Mouse (Mus musculus): ENCODE measurements around the gene Zfhx3. TPM values are rescaled to one million over a fixed set of nuclear protein-coding genes. Genes with fewer than 3 reads are reported as not detected.

Gene Zfhx3
- polyA plus RNA-seq, 1 experiment from 2014 or later, result 22.8 TPM

DNA sequence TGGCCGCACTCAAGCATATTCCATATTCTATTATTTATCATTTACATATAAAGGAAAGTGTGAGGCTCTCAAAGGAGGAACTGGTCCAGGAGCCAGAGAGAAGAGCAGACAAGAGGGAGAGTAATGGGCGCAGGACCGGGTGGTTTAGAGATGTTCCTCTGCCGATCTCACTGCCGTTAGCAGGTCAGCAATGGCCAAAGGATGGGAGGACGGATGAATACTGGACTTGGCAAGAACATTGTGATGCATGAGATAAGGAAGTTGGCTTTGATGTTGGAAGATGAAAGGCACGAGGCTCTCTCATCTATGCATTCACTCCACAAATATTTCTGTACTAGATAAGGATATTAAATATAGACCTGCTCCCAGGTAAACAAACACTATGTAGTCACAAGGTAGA lies 648.6 kb downstream of the Zfhx3 start:
- 93% methylated on average over 7 of the region's 7 CpGs for WGBS
- no peak overlapping the region for H3K27ac ChIP-seq (replicated peaks)

DNA sequence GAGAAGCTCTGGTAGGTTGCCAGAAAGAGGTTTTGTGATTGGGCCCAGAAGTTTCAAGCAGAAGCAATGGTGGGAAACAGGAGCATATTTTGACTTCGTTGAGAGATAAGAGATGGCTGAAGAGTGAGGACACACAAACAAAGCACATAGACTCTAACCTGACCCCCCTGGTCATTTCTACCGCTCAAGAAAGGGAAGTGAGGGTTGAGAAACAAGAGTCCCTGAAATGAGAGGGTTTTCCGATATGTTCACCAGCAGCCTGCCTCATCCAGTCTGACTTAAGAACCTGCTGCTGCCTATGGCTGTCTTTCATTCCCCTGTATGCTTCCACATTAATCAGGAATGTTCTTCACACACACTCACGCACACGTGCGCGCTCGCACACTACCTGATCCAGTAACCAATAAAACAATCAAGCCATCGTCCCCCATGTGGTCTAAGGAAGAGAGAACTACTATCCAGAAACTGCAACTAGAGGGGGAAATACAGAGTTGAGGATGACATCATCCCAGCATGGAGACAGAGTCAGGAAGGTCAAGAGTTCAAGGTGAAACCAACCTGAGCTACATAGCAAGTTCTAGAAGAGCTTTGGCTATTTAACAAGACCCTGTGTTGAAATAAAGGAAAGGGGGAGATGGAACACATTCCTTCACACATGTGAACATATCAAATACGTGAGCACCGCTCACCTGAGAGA lies 649.7 kb downstream of the Zfhx3 start:
- no peaks in the 10 kb centered on the region for H3K9me3 ChIP-seq (replicated peaks)
- H3K9ac ChIP-seq (replicated peaks), result no peak overlapping the region
- WGBS, result 92% methylated on average over 11 of the region's 11 CpGs
- 0 out of 2 replicates have a peak, but pooled peaks cover 8% of the 10 kb centered on the region for H3K27me3 ChIP-seq (replicated peaks)
- no peak overlapping the region for H3K4me2 ChIP-seq
- no peaks in the 10 kb centered on the region for H3K36me3 ChIP-seq
- H3K4me3 ChIP-seq (replicated peaks), result no peak overlapping the region
- ATAC-seq (ENCODE audit: low FRiP score), result no peak
- H3K4me1 ChIP-seq, result peaks cover 24% of the 10 kb centered on the region
- no peak overlapping the region for H3K27ac ChIP-seq (replicated peaks)

More for the DNA sequence above, 648.6 kb downstream of the Zfhx3 start:
- no peak for ATAC-seq (ENCODE audit: low FRiP score)
- Histone ChIP-seq H3K27me3 (replicated peaks) (0 out of 2 replicates have a peak, but pooled peaks cover 8% of the 10 kb centered on the region), H3K4me2 (no peak overlapping the region), H3K9me3 (replicated peaks) (no peaks in the 10 kb centered on the region), H3K4me1 (peaks cover 24% of the 10 kb centered on the region), H3K4me3 (replicated peaks) (no peak overlapping the region), H3K36me3 (no peaks in the 10 kb centered on the region), H3K9ac (replicated peaks) (no peak overlapping the region)

DNA sequence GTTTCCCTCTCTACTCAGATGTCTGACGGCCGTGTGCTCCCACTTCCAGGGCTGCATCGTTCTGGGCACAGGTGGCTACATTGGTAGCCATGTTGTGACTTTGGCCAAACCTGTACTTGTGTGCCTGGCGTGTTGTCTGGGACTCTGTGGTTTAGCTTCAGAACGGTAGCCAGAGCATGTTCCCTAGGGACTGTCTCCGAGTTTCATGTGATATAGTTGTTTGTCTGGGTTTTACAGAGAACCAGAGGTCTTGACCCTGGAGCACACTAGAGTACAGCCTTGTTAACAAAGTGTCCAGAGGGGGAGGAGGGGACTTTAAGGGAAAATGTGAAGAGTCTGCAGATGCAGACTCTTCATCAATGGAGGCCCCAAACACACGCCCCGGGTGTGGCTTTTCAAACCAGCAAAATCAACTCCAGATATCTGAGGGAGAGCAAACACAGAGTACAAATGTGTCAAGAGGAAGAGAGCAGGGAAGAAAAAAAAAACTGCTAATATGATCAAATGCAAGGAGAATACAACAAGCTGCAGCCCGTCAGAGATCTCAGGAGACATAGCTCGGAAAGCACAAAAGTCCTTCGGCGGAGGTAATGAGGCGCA lies 650.6 kb downstream of the Zfhx3 start:
- Histone ChIP-seq H3K27ac (replicated peaks) (no peak overlapping the region), H3K4me3 (replicated peaks) (no peak overlapping the region), H3K27me3 (replicated peaks) (0 out of 2 replicates have a peak, but pooled peaks cover 8% of the 10 kb centered on the region), H3K9ac (replicated peaks) (no peak overlapping the region), H3K4me1 (peaks cover 24% of the 10 kb centered on the region), H3K36me3 (no peaks in the 10 kb centered on the region), H3K4me2 (no peak overlapping the region), H3K9me3 (replicated peaks) (no peaks in the 10 kb centered on the region)
- WGBS, result 41% methylated on average over 13 of the region's 13 CpGs
- ATAC-seq (ENCODE audit: low FRiP score), result no peak

DNA sequence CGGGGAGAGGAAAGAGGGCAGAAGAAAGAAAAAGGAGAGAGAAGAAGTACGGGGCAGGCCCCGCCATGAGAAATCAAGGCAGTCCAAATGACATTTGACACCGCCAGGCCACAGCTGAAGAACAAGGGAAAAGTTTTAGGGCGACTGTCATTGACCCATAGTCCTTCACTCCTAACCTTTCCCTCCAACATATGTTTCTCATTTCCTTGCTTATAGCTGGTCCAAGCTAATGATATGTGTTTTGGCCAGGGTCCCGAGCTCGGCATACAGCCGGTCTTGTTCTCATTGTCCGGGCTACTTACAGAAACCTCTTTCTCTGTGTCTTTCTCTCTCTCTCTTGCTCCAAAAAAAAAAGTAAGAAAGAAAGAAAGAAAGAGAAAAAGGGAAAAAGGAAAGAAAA lies 651.4 kb downstream of the Zfhx3 start:
- Histone ChIP-seq H3K36me3 (no peaks in the 10 kb centered on the region), H3K9me3 (replicated peaks) (no peaks in the 10 kb centered on the region), H3K4me2 (peak overlapping the region; percentile 15; the same call in 1 of the 2 replicates), H3K4me1 (peaks cover 24% of the 10 kb centered on the region), H3K9ac (replicated peaks) (no peak overlapping the region), H3K27ac (replicated peaks) (0 out of 2 replicates have a peak overlapping the region, but pooled peaks have one; percentile 23), H3K4me3 (replicated peaks) (no peak overlapping the region), H3K27me3 (replicated peaks) (0 out of 2 replicates have a peak, but pooled peaks cover 8% of the 10 kb centered on the region)
- ATAC-seq (ENCODE audit: low FRiP score), result no peak
- WGBS, result 36% methylated on average over 9 of the region's 9 CpGs

DNA sequence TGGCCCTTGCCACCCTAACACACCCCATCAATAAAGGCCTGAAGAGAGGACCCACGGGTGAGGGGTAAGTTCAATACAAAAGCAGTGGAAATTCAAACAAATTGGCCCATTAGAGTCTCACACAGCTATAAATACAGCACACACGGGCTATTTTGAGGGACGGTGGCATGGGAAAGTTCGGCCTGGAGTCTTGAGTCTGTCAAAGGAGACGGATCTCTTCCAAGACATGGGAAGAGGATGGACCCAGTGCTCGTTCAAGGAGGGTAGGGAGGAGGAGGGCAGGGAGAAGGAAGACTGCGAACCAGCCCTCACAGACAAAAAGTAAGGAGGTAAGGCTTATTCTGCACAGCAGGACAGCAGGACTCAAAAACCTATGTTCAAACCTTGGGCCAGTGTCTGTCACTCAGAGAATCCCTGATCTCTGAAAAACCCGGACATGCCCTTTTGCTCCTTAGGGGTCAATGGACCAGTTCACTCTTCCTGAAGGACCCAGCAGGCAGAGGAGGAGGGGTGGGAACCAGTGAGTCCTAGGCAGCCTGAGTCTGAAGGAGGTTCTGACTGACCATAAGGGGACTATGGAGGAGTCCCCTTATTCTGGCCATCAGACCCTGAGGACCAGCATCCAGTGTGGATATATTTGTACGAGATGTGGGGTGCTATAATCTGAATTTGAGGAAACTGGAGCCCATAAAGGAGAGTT lies 652.1 kb downstream of the Zfhx3 start:
- ATAC-seq (ENCODE audit: low FRiP score), result no peak
- Histone ChIP-seq H3K36me3 (no peaks in the 10 kb centered on the region), H3K27me3 (replicated peaks) (0 out of 2 replicates have a peak, but pooled peaks cover 8% of the 10 kb centered on the region), H3K9me3 (replicated peaks) (no peaks in the 10 kb centered on the region), H3K9ac (replicated peaks) (no peak overlapping the region), H3K27ac (replicated peaks) (peak overlapping the region; percentile 23; the same call in 1 of the 2 replicates), H3K4me3 (replicated peaks) (no peak overlapping the region), H3K4me2 (peak overlapping the region; percentile 15; the same call in 1 of the 2 replicates), H3K4me1 (peaks cover 24% of the 10 kb centered on the region)
- 28% methylated on average over 9 of the region's 9 CpGs for WGBS

DNA sequence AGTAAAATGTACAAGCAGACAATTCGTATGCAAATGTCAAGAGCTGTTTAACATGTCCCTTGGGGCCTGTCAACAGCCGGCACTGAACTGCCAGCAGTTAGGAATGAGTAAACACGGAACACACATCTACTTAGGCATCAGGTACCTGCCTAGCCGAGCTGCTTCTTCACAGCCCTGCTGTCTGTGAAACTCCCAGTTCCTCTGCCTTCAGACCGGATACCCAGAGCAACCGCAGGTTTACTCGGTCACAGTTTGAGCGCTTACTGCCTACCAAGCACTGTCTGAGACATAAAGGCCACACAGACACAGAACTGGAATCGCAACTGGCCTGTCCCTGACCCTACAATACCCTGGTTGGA lies 652.6 kb downstream of the Zfhx3 start:
- no peak overlapping the region for H3K4me3 ChIP-seq (replicated peaks)
- no peak for ATAC-seq (ENCODE audit: low FRiP score)
- 0 out of 2 replicates have a peak, but pooled peaks cover 8% of the 10 kb centered on the region for H3K27me3 ChIP-seq (replicated peaks)
- peaks cover 24% of the 10 kb centered on the region for H3K4me1 ChIP-seq
- no peak overlapping the region for H3K9ac ChIP-seq (replicated peaks)
- no peaks in the 10 kb centered on the region for H3K9me3 ChIP-seq (replicated peaks)
- no peak overlapping the region for H3K4me2 ChIP-seq
- 43% methylated on average over 9 of the region's 9 CpGs for whole genome bisulfite sequencing
- no peaks in the 10 kb centered on the region for H3K36me3 ChIP-seq
- H3K27ac ChIP-seq (replicated peaks), result no peak overlapping the region

DNA sequence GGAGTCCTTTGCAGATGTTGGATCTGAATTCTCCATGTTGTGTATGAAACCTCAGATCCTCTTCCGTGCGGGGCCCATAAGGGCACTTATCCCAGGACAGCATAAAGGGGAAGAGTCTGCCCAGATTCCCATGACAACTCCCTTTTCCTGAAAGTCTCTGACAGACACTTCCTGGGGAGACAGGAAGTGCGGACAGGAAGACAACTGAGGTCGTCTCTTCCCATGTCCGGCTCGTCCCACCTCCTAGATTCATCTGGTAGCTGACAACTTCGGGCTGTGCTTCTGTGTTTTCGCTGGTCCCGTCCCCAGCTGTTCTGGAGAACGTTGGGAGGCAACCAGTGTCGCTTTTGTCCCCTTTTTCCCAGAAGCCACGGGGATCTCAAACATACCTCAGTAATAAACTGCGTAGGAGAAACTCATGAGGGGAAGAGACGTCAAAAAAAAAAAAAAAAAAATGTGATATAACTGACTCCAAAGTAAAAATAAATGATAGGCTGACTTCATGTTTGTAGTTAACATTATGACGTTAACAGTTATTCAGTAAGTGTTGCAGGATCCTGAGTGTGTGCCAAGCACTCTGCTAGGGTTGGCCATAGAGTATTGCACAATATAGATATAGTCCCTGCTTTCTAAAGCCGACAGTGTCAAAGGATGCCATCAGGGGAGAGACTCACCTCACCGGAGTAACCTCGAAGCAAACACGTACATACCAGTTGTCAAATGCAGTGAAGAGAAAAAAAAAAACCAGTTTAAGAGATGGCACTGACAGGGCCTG lies 653.5 kb downstream of the Zfhx3 start:
- 83% methylated on average over 19 of the region's 19 CpGs for WGBS
- H3K27ac ChIP-seq (replicated peaks), result no peak overlapping the region
- no peak for ATAC-seq (ENCODE audit: low FRiP score)
- peaks cover 24% of the 10 kb centered on the region for H3K4me1 ChIP-seq
- H3K9ac ChIP-seq (replicated peaks), result no peak overlapping the region
- H3K4me2 ChIP-seq, result no peak overlapping the region
- no peaks in the 10 kb centered on the region for H3K9me3 ChIP-seq (replicated peaks)
- H3K27me3 ChIP-seq (replicated peaks), result 0 out of 2 replicates have a peak, but pooled peaks cover 6% of the 10 kb centered on the region
- no peak overlapping the region for H3K4me3 ChIP-seq (replicated peaks)
- H3K36me3 ChIP-seq, result no peaks in the 10 kb centered on the region

DNA sequence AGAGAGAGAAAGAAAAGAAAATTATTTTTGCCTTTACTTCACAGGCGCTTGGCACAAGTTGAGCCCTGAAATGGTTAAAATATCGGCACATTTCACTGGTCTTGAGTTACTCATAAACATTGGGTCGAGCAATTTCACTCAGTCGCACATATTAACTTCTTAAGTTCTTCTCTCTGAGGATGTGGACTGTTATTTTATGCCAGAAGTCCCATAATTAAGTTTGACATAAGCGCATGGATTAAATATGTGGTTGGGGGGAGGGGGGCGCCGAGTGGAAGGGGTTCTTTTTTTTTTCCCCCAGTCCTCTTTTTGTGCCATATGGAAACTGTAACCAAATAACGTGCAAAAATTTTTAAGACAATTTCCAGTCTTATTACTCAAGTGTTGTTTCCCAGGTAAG lies 656.6 kb downstream of the Zfhx3 start:
- H3K27ac ChIP-seq (replicated peaks), result no peak overlapping the region
- no peaks in the 10 kb centered on the region for H3K36me3 ChIP-seq
- ATAC-seq (ENCODE audit: low FRiP score), result no peak
- peaks cover 17% of the 10 kb centered on the region for H3K4me1 ChIP-seq
- WGBS, result 87% methylated on average over 8 of the region's 8 CpGs
- no peak overlapping the region for H3K9ac ChIP-seq (replicated peaks)
- no peak overlapping the region for H3K4me2 ChIP-seq
- H3K4me3 ChIP-seq (replicated peaks), result no peak overlapping the region
- H3K27me3 ChIP-seq (replicated peaks), result no peaks in the 10 kb centered on the region
- H3K9me3 ChIP-seq (replicated peaks), result no peaks in the 10 kb centered on the region

DNA sequence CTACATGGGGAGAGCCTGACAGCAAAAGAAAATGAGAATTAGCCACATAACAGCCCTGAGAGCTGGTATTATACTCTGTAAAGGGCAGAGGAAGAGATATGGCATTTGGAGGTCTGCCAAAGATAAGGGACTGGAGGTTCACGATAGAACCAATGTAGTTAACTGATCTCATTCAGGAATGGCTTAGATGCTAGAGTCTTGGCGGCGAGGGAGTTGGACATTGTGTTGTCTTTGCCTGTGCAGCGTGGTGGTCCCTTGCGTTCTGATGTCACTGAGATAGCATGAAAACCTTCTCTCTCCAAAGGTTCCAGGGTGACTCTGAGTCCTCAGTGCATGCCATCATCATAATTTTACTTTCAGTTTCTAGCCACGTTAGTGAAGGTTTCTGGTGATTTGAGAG lies 657.1 kb downstream of the Zfhx3 start:
- ATAC-seq (ENCODE audit: low FRiP score), result no peak
- whole genome bisulfite sequencing, result 82% methylated on average over 6 of the region's 6 CpGs
- Histone ChIP-seq H3K27ac (replicated peaks) (no peak overlapping the region), H3K4me3 (replicated peaks) (no peak overlapping the region), H3K27me3 (replicated peaks) (no peaks in the 10 kb centered on the region), H3K36me3 (no peaks in the 10 kb centered on the region), H3K4me2 (no peak overlapping the region), H3K9ac (replicated peaks) (no peak overlapping the region), H3K9me3 (replicated peaks) (no peaks in the 10 kb centered on the region), H3K4me1 (peaks cover 12% of the 10 kb centered on the region)

DNA sequence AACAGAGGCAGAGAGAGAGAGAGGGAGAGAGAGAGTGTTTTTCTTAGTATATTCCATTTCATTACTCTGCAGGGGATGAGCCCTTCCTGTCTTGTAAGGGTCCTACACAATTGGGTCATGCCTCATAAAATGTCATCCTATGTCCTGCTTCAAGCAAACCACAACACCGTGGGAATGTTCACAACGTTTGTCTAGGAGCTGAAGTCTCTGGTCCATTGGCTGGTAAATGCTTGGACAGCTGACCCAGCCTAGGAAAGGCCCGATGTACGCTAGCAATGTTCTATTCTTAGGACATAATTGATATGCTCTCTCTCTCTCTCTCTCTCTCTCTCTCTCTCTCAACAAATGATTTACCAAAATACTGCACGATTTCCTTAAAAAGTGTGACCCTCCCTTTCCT lies 666.2 kb downstream of the Zfhx3 start:
- Histone ChIP-seq H3K27me3 (replicated peaks) (no peaks in the 10 kb centered on the region), H3K36me3 (no peaks in the 10 kb centered on the region), H3K9ac (replicated peaks) (no peak overlapping the region), H3K9me3 (replicated peaks) (no peaks in the 10 kb centered on the region), H3K4me2 (no peak overlapping the region), H3K4me3 (replicated peaks) (no peak overlapping the region), H3K4me1 (no peaks in the 10 kb centered on the region), H3K27ac (replicated peaks) (no peak overlapping the region)
- 57% methylated on average over 5 of the region's 5 CpGs for WGBS
- ATAC-seq (ENCODE audit: low FRiP score), result no peak

DNA sequence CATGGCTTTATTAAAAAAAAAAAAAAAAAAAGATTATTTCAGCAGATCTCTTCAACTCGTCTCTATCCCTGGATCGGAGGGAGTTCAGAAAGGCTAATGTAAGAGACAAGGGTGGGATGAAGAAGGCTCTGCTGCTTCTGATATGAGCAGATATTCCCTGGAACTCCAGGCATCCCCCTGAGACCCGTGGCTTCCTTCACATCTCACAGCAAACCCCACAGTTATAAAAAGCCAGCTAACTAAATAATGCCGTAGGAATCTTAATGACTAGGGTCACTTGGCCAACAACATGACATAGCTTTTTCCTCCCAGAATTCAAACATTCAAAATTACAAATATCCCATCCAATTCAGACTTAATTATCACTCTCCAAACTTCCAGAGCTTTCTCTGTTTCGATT lies 666.7 kb downstream of the Zfhx3 start:
- no peaks in the 10 kb centered on the region for H3K27me3 ChIP-seq (replicated peaks)
- 74% methylated on average over 5 of the region's 5 CpGs for WGBS
- no peak overlapping the region for H3K9ac ChIP-seq (replicated peaks)
- H3K36me3 ChIP-seq, result no peaks in the 10 kb centered on the region
- no peak for ATAC-seq (ENCODE audit: low FRiP score)
- H3K4me2 ChIP-seq, result no peak overlapping the region
- H3K27ac ChIP-seq (replicated peaks), result no peak overlapping the region
- no peak overlapping the region for H3K4me3 ChIP-seq (replicated peaks)
- no peaks in the 10 kb centered on the region for H3K9me3 ChIP-seq (replicated peaks)
- H3K4me1 ChIP-seq, result no peaks in the 10 kb centered on the region
